Mouse (Mus musculus) midbrain, embryonic 11.5 days (tissue): ENCODE measurements around the gene Smco1. TPM values are rescaled to one million over a fixed set of nuclear protein-coding genes. Genes with fewer than 3 reads are reported as not detected.
"Not testable (repeated sequence)": the region's sequence is repeated elsewhere in the genome, so short reads cannot be mapped to it uniquely, and the experiment has no call there.

Experiments used
- ATAC-seq: fragments of 200-750 bp; cut with Nextera tagmentation; 2 replicates; pipeline ENCODE4 v1.8.0; 2017; ENCODE audit warnings: moderate TSS enrichment, moderate library complexity; ENCODE audit not compliant: low FRiP score
- DNase-seq: peaks from one replicate; pipeline ENCODE4 v3.0.0; 2015; ENCODE audit warnings: low spot score; ENCODE audit errors: missing footprints
- H3K27ac ChIP-seq: fragments of 300-500 bp; sonication (generic); 2 replicates; pipeline ENCODE4 v1.5.1; 2014; ENCODE audit warnings: low read depth, low read length
- H3K27me3 ChIP-seq: fragments of 300-500 bp; sonication (generic); 2 replicates; pipeline ENCODE4 v1.6.1; 2014; ENCODE audit warnings: mild to moderate bottlenecking, low read length, moderate library complexity, mixed read lengths; ENCODE audit not compliant: control insufficient read depth, insufficient read depth
- H3K36me3 ChIP-seq: fragments of 300-500 bp; sonication (generic); 2 replicates; pipeline ENCODE4 v1.6.1; 2014; ENCODE audit warnings: mild to moderate bottlenecking, low read length, moderate library complexity, mixed read lengths; ENCODE audit not compliant: control insufficient read depth, insufficient read depth
- H3K4me1 ChIP-seq: fragments of 300-500 bp; sonication (generic); 2 replicates; pipeline ENCODE4 v1.6.1; 2014; ENCODE audit warnings: low read length; ENCODE audit not compliant: control insufficient read depth, insufficient read depth
- H3K4me2 ChIP-seq: fragments of 300-500 bp; sonication (generic); 2 replicates; pipeline ENCODE4 v1.6.1; 2014; ENCODE audit warnings: mild to moderate bottlenecking, moderate library complexity
- H3K4me3 ChIP-seq: fragments of 300-500 bp; sonication (generic); 2 replicates; pipeline ENCODE4 v1.5.1; 2014; ENCODE audit warnings: low read depth, low read length
- H3K9ac ChIP-seq: fragments of 300-500 bp; sonication (generic); 2 replicates; pipeline ENCODE4 v1.6.1; 2014; ENCODE audit warnings: low read length
- H3K9me3 ChIP-seq: fragments of 300-500 bp; sonication (generic); 2 replicates; pipeline ENCODE4 v1.6.1; 2016; ENCODE audit warnings: low read length; ENCODE audit not compliant: control insufficient read depth
- WGBS: fragments of 180-500 bp; shearing (Covaris S2); extraction: QIAGEN DNeasy Blood & Tissue Kit; methylation state at CpG from one replicate; pipeline ENCODE4 v1.1.7; 2014; 5-methylcytosine and 5-hydroxymethylcytosine counted together
- polyA plus RNA-seq: library from polyadenylated mRNA; unstranded; fragments of >200 nt; fragmentation: Nextera tagmentation; extraction: Ambion mirVana; gene quantifications from 2 replicates; pipeline ENCODE4 v1.2.1, GENCODE M21; 2014

Smco1 gene
- polyA plus RNA-seq, 1 experiment from 2014 or later: not detected

- WGBS: 94% methylated on average over 4 of the region's 4 CpGs
- peaks cover 17% of the 10 kb centered on the region; the same call in 1 of the 2 replicates for H3K36me3 ChIP-seq
- not testable (repeated sequence) for ATAC-seq, H3K4me3 ChIP-seq, H3K27ac ChIP-seq, H3K4me2 ChIP-seq, H3K9me3 ChIP-seq, H3K27me3 ChIP-seq, H3K9ac ChIP-seq, DNase-seq, H3K4me1 ChIP-seq
Observed at GRCm38 (mm10) chr16:32299617-32300016, 28.3 kb downstream of the Smco1 start.

- H3K9me3 ChIP-seq: no peaks in the 10 kb centered on the region
- ATAC-seq (no peak), DNase-seq (no peak)
- WGBS: 59% methylated on average over 1 of the region's 1 CpGs
- peaks cover 3% of the 10 kb centered on the region; the same call in 1 of the 2 replicates for H3K36me3 ChIP-seq
- no peak overlapping the region for H3K9ac ChIP-seq
- no peaks in the 10 kb centered on the region for H3K27me3 ChIP-seq
- no peak overlapping the region for H3K27ac ChIP-seq
- H3K4me2 ChIP-seq: no peak overlapping the region
- H3K4me1 ChIP-seq: no peaks in the 10 kb centered on the region
- H3K4me3 ChIP-seq: no peak overlapping the region
Observed at GRCm38 (mm10) chr16:32303046-32303445, 31.8 kb downstream of the Smco1 start.

GRCm38 (mm10) chr16:32303886-32304285 is 32.6 kb downstream of the Smco1 start:
- Histone ChIP-seq H3K4me2 (no peak overlapping the region), H3K27me3 (no peaks in the 10 kb centered on the region), H3K36me3 (peaks cover 3% of the 10 kb centered on the region; the same call in 1 of the 2 replicates), H3K4me3 (no peak overlapping the region), H3K9me3 (no peaks in the 10 kb centered on the region), H3K9ac (no peak overlapping the region), H3K27ac (no peak overlapping the region), H3K4me1 (no peaks in the 10 kb centered on the region)
- DNase-seq (no peak), ATAC-seq (no peak)
- 94% methylated on average over 7 of the region's 7 CpGs for WGBS

GRCm38 (mm10) chr16:32311970-32312369 is 40.7 kb downstream of the Smco1 start:
- WGBS: 83% methylated on average over 4 of the region's 4 CpGs

GRCm38 (mm10) chr16:32312386-32312785 is 41.1 kb downstream of the Smco1 start:
- Histone ChIP-seq H3K4me3 (no peak overlapping the region), H3K27me3 (no peaks in the 10 kb centered on the region), H3K9me3 (no peaks in the 10 kb centered on the region), H3K4me2 (no peak overlapping the region), H3K27ac (no peak overlapping the region), H3K4me1 (no peaks in the 10 kb centered on the region), H3K9ac (no peak overlapping the region), H3K36me3 (no peaks in the 10 kb centered on the region)
- WGBS: 64% methylated on average over 5 of the region's 5 CpGs
- no peak for DNase-seq
- no peak for ATAC-seq

More at GRCm38 (mm10) chr16:32311970-32312369, 40.7 kb downstream of the Smco1 start:
- no peaks in the 10 kb centered on the region for H3K36me3 ChIP-seq
- no peak overlapping the region for H3K4me2 ChIP-seq
- no peak overlapping the region for H3K4me3 ChIP-seq
- no peak for DNase-seq
- no peak overlapping the region for H3K27ac ChIP-seq
- H3K4me1 ChIP-seq: no peaks in the 10 kb centered on the region
- ATAC-seq: no peak
- no peak overlapping the region for H3K9ac ChIP-seq
- H3K9me3 ChIP-seq: no peaks in the 10 kb centered on the region
- H3K27me3 ChIP-seq: no peaks in the 10 kb centered on the region

- H3K9me3 ChIP-seq: no peaks in the 10 kb centered on the region
- H3K27ac ChIP-seq: no peak overlapping the region
Observed at GRCm38 (mm10) chr16:32312859-32313258, 41.6 kb downstream of the Smco1 start.

GRCm38 (mm10) chr16:32316601-32317000 is 45.3 kb downstream of the Smco1 start:
- no peaks in the 10 kb centered on the region for H3K36me3 ChIP-seq
- no peaks in the 10 kb centered on the region for H3K27me3 ChIP-seq
- no peak overlapping the region for H3K27ac ChIP-seq
- H3K9ac ChIP-seq: no peak overlapping the region
- no peaks in the 10 kb centered on the region for H3K4me1 ChIP-seq
- no peak overlapping the region for H3K4me3 ChIP-seq
- no peaks in the 10 kb centered on the region for H3K9me3 ChIP-seq
- WGBS: 84% methylated on average over 2 of the region's 2 CpGs
- ATAC-seq (no peak), DNase-seq (no peak)
- no peak overlapping the region for H3K4me2 ChIP-seq

More at GRCm38 (mm10) chr16:32312859-32313258, 41.6 kb downstream of the Smco1 start:
- WGBS: 69% methylated on average over 4 of the region's 4 CpGs
- ATAC-seq (no peak), DNase-seq (no peak)
- no peaks in the 10 kb centered on the region for H3K36me3 ChIP-seq
- H3K4me3 ChIP-seq: no peak overlapping the region
- no peaks in the 10 kb centered on the region for H3K27me3 ChIP-seq
- H3K4me2 ChIP-seq: no peak overlapping the region
- H3K4me1 ChIP-seq: no peaks in the 10 kb centered on the region
- H3K9ac ChIP-seq: no peak overlapping the region

- Histone ChIP-seq H3K9ac (no peak overlapping the region), H3K4me1 (no peaks in the 10 kb centered on the region), H3K27ac (no peak overlapping the region), H3K27me3 (no peaks in the 10 kb centered on the region), H3K9me3 (no peaks in the 10 kb centered on the region), H3K36me3 (no peaks in the 10 kb centered on the region), H3K4me2 (no peak overlapping the region), H3K4me3 (no peak overlapping the region)
- 44% methylated on average over 7 of the region's 7 CpGs for WGBS
- no peak for DNase-seq
- no peak for ATAC-seq
Observed at GRCm38 (mm10) chr16:32323953-32324352, 52.7 kb downstream of the Smco1 start.
